Mouse (Mus musculus) MEL (cell line): ENCODE measurements around the gene Plekha7. TPM values are rescaled to one million over a fixed set of nuclear protein-coding genes. Genes with fewer than 3 reads are reported as not detected.

Experiments
- DNase-seq: peaks from one replicate; pipeline ENCODE4 v3.0.0; 2011; ENCODE audit warnings: low read depth, low spot score
- H3K27ac ChIP-seq: 2 replicates; pipeline ENCODE4 v1.5.1; 2012; ENCODE audit warnings: low read depth, mild to moderate bottlenecking, control low read depth, low read length, moderate library complexity; ENCODE audit not compliant: control insufficient read depth
- H3K27me3 ChIP-seq, 2 experiments: fragments of 150-350 bp in 1 of 2; sonication (generic) in 1 of 2; 2 replicates each; pipeline ENCODE4 v1.6.1; 2012; ENCODE audit warnings: low read length in 2 of 2, mild to moderate bottlenecking in 2 of 2, improper control_type of control experiment in 1 of 2, moderate library complexity in 1 of 2; ENCODE audit not compliant: insufficient read depth in 2 of 2, control insufficient read depth in 1 of 2
- H3K36me3 ChIP-seq, 2 experiments: 2 replicates each; pipeline ENCODE4 v1.6.1; 2012 to 2014; ENCODE audit warnings: low read length in 2 of 2, improper control_type of control experiment in 1 of 2, inconsistent platforms in 1 of 2, mild to moderate bottlenecking in 1 of 2; ENCODE audit not compliant: insufficient read depth in 2 of 2, control insufficient read depth in 1 of 2
- H3K4me1 ChIP-seq, 2 experiments: fragments of 150-350 bp in 1 of 2; sonication (generic) in 1 of 2; 2 replicates each; pipeline ENCODE4 v1.6.1; 2012; ENCODE audit warnings: low read length in 2 of 2, improper control_type of control experiment in 1 of 2, mild to moderate bottlenecking in 1 of 2; ENCODE audit not compliant: insufficient read depth in 2 of 2, control insufficient read depth in 1 of 2
- H3K4me3 ChIP-seq, 2 experiments: fragments of 150-350 bp in 1 of 2; sonication (generic) in 1 of 2; 2 replicates each; pipeline ENCODE4 v1.5.1; 2012; ENCODE audit warnings: low read depth in 2 of 2, low read length in 2 of 2, mild to moderate bottlenecking in 2 of 2, moderate library complexity in 2 of 2, control low read depth in 1 of 2, improper control_type of control experiment in 1 of 2; ENCODE audit not compliant: control insufficient read depth in 1 of 2, insufficient read depth in 1 of 2
- H3K79me2 ChIP-seq: 2 replicates; pipeline ENCODE4 v1.6.1; 2012; ENCODE audit warnings: mild to moderate bottlenecking, low read length, moderate library complexity; ENCODE audit not compliant: control insufficient read depth, poor library complexity, insufficient read depth
- H3K9ac ChIP-seq: 2 replicates; pipeline ENCODE4 v1.6.1; 2012; ENCODE audit warnings: low read depth, mild to moderate bottlenecking, control low read depth, low read length, moderate library complexity; ENCODE audit not compliant: control insufficient read depth, poor library complexity, severe bottlenecking
- H3K9me3 ChIP-seq: fragments of 150-350 bp; sonication (generic); replicated peaks from 2 replicates; pipeline ENCODE4 v1.6.1; 2012; ENCODE audit warnings: mild to moderate bottlenecking, low read length, improper control_type of control experiment, moderate library complexity; ENCODE audit not compliant: insufficient read depth
- BHLHE40 ChIP-seq: IDR thresholded peaks from 2 replicates; pipeline ENCODE4 v1.6.1; 2012; ENCODE audit warnings: low read depth, mild to moderate bottlenecking, inconsistent platforms, low read length, improper control_type of control experiment, borderline replicate concordance
- CHD1 ChIP-seq: IDR thresholded peaks from 2 replicates; pipeline ENCODE4 v1.6.1; 2012; ENCODE audit warnings: low read depth, mild to moderate bottlenecking, inconsistent platforms, low read length, improper control_type of control experiment
- CTCF ChIP-seq, 3 experiments: IDR thresholded peaks in 2 of 3; conservative IDR thresholded peaks in 1 of 3; 2 replicates each; pipeline ENCODE4 v1.5.1; 2011 to 2012; ENCODE audit warnings: low read length in 3 of 3, low read depth in 2 of 3, mild to moderate bottlenecking in 2 of 3, improper control_type of control experiment in 1 of 3, inconsistent platforms in 1 of 3, mixed read lengths in 1 of 3, moderate library complexity in 1 of 3; ENCODE audit not compliant: control insufficient read depth in 1 of 3, insufficient read depth in 1 of 3, poor library complexity in 1 of 3, severe bottlenecking in 1 of 3
- E2F4 ChIP-seq: IDR thresholded peaks from 2 replicates; pipeline ENCODE4 v1.6.1; 2011; ENCODE audit warnings: low read depth, low read length, improper control_type of control experiment, borderline replicate concordance
- ELF1 ChIP-seq: IDR thresholded peaks from 2 replicates; pipeline ENCODE4 v1.6.1; 2014; ENCODE audit warnings: low read depth, mild to moderate bottlenecking, inconsistent platforms, low read length, improper control_type of control experiment, moderate library complexity
- EP300 ChIP-seq, 2 experiments: IDR thresholded peaks; 2 replicates each; pipeline ENCODE4 v1.6.1; 2011; ENCODE audit warnings: improper control_type of control experiment in 2 of 2, low read length in 2 of 2, low read depth in 1 of 2, mild to moderate bottlenecking in 1 of 2
- KAT2A ChIP-seq: conservative IDR thresholded peaks from 2 replicates; pipeline ENCODE4 v1.6.1; 2012; ENCODE audit warnings: low read depth, low read length, improper control_type of control experiment, inconsistent platforms
- MAX ChIP-seq: IDR thresholded peaks from 2 replicates; pipeline ENCODE4 v1.6.1; 2011; ENCODE audit warnings: low read length, improper control_type of control experiment
- MAZ ChIP-seq: IDR thresholded peaks from 2 replicates; pipeline ENCODE4 v1.6.1; 2012; ENCODE audit warnings: low read depth, mild to moderate bottlenecking, inconsistent platforms, low read length, improper control_type of control experiment
- MEF2A ChIP-seq: IDR thresholded peaks from 2 replicates; pipeline ENCODE4 v1.6.1; 2014; ENCODE audit warnings: low read depth, mild to moderate bottlenecking, inconsistent platforms, low read length, improper control_type of control experiment; ENCODE audit not compliant: poor library complexity, insufficient replicate concordance, severe bottlenecking; ENCODE audit errors: extremely low read depth
- MXI1 ChIP-seq: IDR thresholded peaks from 2 replicates; pipeline ENCODE4 v1.6.1; 2011; ENCODE audit warnings: mild to moderate bottlenecking, low read depth, low read length, improper control_type of control experiment
- MYB ChIP-seq: IDR thresholded peaks from 2 replicates; pipeline ENCODE4 v1.6.1; 2011; ENCODE audit warnings: mild to moderate bottlenecking, low read depth, low read length, improper control_type of control experiment
- NELFE ChIP-seq: IDR thresholded peaks from 2 replicates; pipeline ENCODE4 v1.6.1; 2011; ENCODE audit warnings: low read depth, low read length, improper control_type of control experiment
- NRF1 ChIP-seq: IDR thresholded peaks from 2 replicates; pipeline ENCODE4 v1.6.1; 2014; ENCODE audit warnings: low read depth, mild to moderate bottlenecking, inconsistent platforms, low read length, improper control_type of control experiment, moderate library complexity; ENCODE audit not compliant: poor library complexity, insufficient read depth, severe bottlenecking
- POLR2A ChIP-seq, 2 experiments: IDR thresholded peaks; 2 replicates each; pipeline ENCODE4 v1.6.1; 2011 to 2012; ENCODE audit warnings: low read length in 2 of 2, mild to moderate bottlenecking in 2 of 2, control low read depth in 1 of 2, improper control_type of control experiment in 1 of 2, low read depth in 1 of 2, moderate library complexity in 1 of 2; ENCODE audit not compliant: control insufficient read depth in 1 of 2, insufficient read depth in 1 of 2, poor library complexity in 1 of 2
- POLR2AphosphoS5 ChIP-seq: IDR thresholded peaks from 2 replicates; pipeline ENCODE4 v1.6.1; 2012; ENCODE audit warnings: low read depth, borderline replicate concordance, mild to moderate bottlenecking, inconsistent platforms, low read length, moderate library complexity, mixed read lengths
- RAD21 ChIP-seq: IDR thresholded peaks from 2 replicates; pipeline ENCODE4 v1.6.1; 2011; ENCODE audit warnings: mild to moderate bottlenecking, low read depth, low read length, improper control_type of control experiment
- SIN3A ChIP-seq: IDR thresholded peaks from 2 replicates; pipeline ENCODE4 v1.6.1; 2012; ENCODE audit warnings: low read length, improper control_type of control experiment, inconsistent platforms
- USF2 ChIP-seq, 2 experiments: IDR thresholded peaks; 2 replicates each; pipeline ENCODE4 v1.6.1; 2011 to 2012; ENCODE audit warnings: improper control_type of control experiment in 2 of 2, low read length in 2 of 2, borderline replicate concordance in 1 of 2, inconsistent platforms in 1 of 2, low read depth in 1 of 2, mild to moderate bottlenecking in 1 of 2; ENCODE audit not compliant: insufficient read depth in 1 of 2
- ZC3H11A ChIP-seq: IDR thresholded peaks from 2 replicates; pipeline ENCODE4 v1.6.1; 2012; ENCODE audit warnings: low read depth, mild to moderate bottlenecking, inconsistent platforms, low read length, improper control_type of control experiment
- ZKSCAN1 ChIP-seq: IDR thresholded peaks from 2 replicates; pipeline ENCODE4 v1.6.1; 2012; ENCODE audit warnings: low read depth, mild to moderate bottlenecking, inconsistent platforms, low read length, improper control_type of control experiment, moderate library complexity
- polyA plus RNA-seq, 2 experiments: library from polyadenylated mRNA; stranded (reverse) in 1 of 2; unstranded in 1 of 2; fragments of >175 nt in 1 of 2; fragments of >200 nt in 1 of 2; gene quantifications; 2 replicates each; pipeline versions ENCODE4 v1.2.1 to v1.2.4; 2012; ENCODE audit warnings: low replicate concordance in 2 of 2, low read depth in 1 of 2; ENCODE audit not compliant: insufficient read length in 2 of 2, insufficient read depth in 1 of 2, missing spikeins in 1 of 2
- total RNA-seq: library from RNA; depleted of rRNA; stranded (reverse); fragments of 300-350 nt; gene quantifications from 2 replicates; pipeline ENCODE4 v1.2.3, GENCODE M21; 2012

Gene Plekha7
- total and polyA plus RNA-seq, 3 experiments = 4.4 to 14.5 TPM; not detected in 1

DNA sequence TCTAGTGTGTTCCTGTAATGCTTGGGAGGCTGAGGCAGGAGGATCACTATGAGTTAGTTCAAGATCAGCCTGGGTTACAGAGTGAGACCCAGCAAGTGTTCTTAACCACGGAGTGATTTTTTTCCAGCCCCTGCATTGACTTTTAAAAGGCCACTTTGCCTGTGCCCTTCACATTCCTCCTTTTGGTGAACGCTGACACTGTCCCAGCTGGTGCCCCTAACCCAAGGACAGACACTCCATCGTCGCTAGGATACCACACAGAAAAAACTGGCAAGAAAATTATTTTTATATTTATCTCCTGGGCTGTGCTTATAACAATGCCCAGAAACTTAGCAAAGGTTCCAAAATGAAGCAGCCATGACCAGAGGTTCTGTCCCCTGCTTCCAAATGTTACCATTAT is 67.8 kb downstream of the Plekha7 start:
- TF ChIP-seq BHLHE40 (no peak), MAX (no peak), CTCF (IDR thresholded peaks at IDR 0.05 in 2 of 3, conservative IDR thresholded peaks at IDR 0.05 in 1 of 3; ENCODE audit: control insufficient read depth in 1 of 3, insufficient read depth in 1 of 3, low read depth in 2 of 3, low read length in 3 of 3, poor library complexity in 1 of 3, severe bottlenecking in 1 of 3) (no peak), POLR2A (IDR thresholded peaks at IDR 0.05; ENCODE audit: control insufficient read depth in 1 of 2, insufficient read depth in 1 of 2, low read depth in 1 of 2, low read length in 2 of 2, poor library complexity in 1 of 2) (no peak)
- TF ChIP-seq, all 39 proteins: peak for 0
- Histone ChIP-seq H3K27me3 (no peaks in the 10 kb centered on the region), H3K9me3 (no peaks in the 10 kb centered on the region), H3K9ac (no peak overlapping the region), H3K4me3 (no peak overlapping the region), H3K27ac (no peak overlapping the region), H3K79me2 (no peaks in the 10 kb centered on the region), H3K36me3 (no peaks in the 10 kb centered on the region), H3K4me1 (no peaks in the 10 kb centered on the region)
- no peak for DNase-seq

DNA sequence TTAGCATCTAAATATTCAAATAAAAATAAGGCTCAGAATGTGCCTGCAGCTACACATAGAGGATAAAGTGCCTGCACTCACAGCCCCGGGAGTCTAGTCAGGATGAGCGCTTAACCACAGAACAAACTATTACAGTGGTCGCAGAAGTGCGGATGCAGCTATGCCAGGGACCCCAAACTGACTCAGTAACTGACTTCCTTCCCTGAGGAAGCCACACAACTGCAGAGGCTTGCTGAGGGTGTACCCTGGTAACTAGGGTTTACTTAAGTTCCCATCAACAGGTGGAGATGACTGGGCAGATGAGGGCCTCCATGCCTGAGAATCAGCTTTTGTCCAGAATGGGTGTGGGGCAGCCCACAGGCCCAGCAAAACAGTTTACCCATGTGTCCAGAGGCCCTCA is 69.9 kb downstream of the Plekha7 start:
- no peaks in the 10 kb centered on the region for H3K9me3 ChIP-seq
- no peaks in the 10 kb centered on the region for H3K79me2 ChIP-seq
- DNase-seq = no peak
- no peaks in the 10 kb centered on the region for H3K36me3 ChIP-seq
- H3K27ac ChIP-seq = no peak overlapping the region
- no peak for TF ChIP-seq KAT2A
- no peak for TF ChIP-seq SIN3A
- no peak for TF ChIP-seq POLR2AphosphoS5
- no peak for TF ChIP-seq EP300 (IDR thresholded peaks at IDR 0.05; ENCODE audit: low read depth in 1 of 2, low read length in 2 of 2)
- no peak for TF ChIP-seq MYB
- TF ChIP-seq NRF1 = no peak
- no peak for TF ChIP-seq CHD1
- no peak for TF ChIP-seq ZKSCAN1
- no peak for TF ChIP-seq ZC3H11A
- TF ChIP-seq RAD21 = no peak
- no peak for TF ChIP-seq MEF2A
- no peak for TF ChIP-seq BHLHE40
- no peak for TF ChIP-seq USF2 (IDR thresholded peaks at IDR 0.05; ENCODE audit: borderline replicate concordance in 1 of 2, insufficient read depth in 1 of 2, low read depth in 1 of 2, low read length in 2 of 2)
- TF ChIP-seq E2F4 = no peak
- TF ChIP-seq MAZ = no peak
- no peak for TF ChIP-seq NELFE
- TF ChIP-seq ELF1 = no peak
- TF ChIP-seq MXI1 = no peak
- TF ChIP-seq MAX = no peak
- H3K4me1 ChIP-seq = no peaks in the 10 kb centered on the region
- no peaks in the 10 kb centered on the region for H3K27me3 ChIP-seq
- H3K4me3 ChIP-seq = no peak overlapping the region
- no peak overlapping the region for H3K9ac ChIP-seq
